Mouse (Mus musculus) bone marrow macrophage, adult 2 months (primary cell): ENCODE measurements around the gene Ehbp1l1. TPM values are rescaled to one million over a fixed set of nuclear protein-coding genes. Genes with fewer than 3 reads are reported as not detected.
"Not testable (repeated sequence)": the region's sequence is repeated elsewhere in the genome, so short reads cannot be mapped to it uniquely, and the experiment has no call there.

Experiments
- H3K27ac ChIP-seq: 2 replicates; pipeline ENCODE4 v1.5.1; 2012; ENCODE audit warnings: low read depth, low read length; ENCODE audit not compliant: insufficient read depth
- H3K4me1 ChIP-seq: 2 replicates; pipeline ENCODE4 v1.6.1; 2012; ENCODE audit warnings: low read length; ENCODE audit not compliant: control insufficient read depth, insufficient read depth
- H3K4me3 ChIP-seq: 2 replicates; pipeline ENCODE4 v1.5.1; 2012; ENCODE audit warnings: mild to moderate bottlenecking, low read length, moderate library complexity; ENCODE audit not compliant: insufficient read depth
- CTCF ChIP-seq: IDR thresholded peaks from 2 replicates; pipeline ENCODE4 v1.5.1; 2012; ENCODE audit warnings: low read depth, mild to moderate bottlenecking, low read length, moderate library complexity
- POLR2A ChIP-seq: IDR thresholded peaks from 2 replicates; pipeline ENCODE4 v1.6.1; 2012; ENCODE audit warnings: mild to moderate bottlenecking, low read depth, low read length, borderline replicate concordance
- polyA plus RNA-seq: library from polyadenylated mRNA; stranded (reverse); fragments of >200 nt; gene quantifications from 2 replicates; pipeline ENCODE4 v1.2.4, GENCODE M21; 2012; ENCODE audit not compliant: missing spikeins, insufficient read depth, insufficient read length

The Ehbp1l1 gene
- polyA plus RNA-seq, 1 experiment = 123 TPM

DNA sequence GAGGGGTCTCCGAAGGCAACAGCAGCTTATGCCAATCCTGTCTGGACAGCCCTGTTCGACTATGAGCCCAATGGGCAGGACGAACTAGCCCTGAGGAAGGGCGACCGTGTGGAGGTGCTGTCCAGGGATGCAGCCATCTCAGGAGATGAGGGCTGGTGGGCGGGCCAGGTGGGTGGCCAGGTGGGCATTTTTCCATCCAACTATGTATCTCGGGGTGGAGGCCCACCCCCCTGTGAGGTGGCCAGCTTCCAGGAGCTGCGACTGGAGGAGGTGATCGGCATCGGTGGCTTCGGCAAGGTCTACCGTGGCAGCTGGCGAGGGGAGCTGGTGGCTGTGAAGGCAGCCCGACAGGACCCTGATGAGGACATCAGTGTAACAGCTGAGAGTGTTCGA is 35.8 kb downstream of the Ehbp1l1 start:
- no peak for TF ChIP-seq POLR2A
- TF ChIP-seq CTCF = no peak
- H3K27ac ChIP-seq = peak overlapping the region; percentile 78
- peak overlapping the region; percentile 66 for H3K4me3 ChIP-seq
- peaks cover 15% of the 10 kb centered on the region for H3K4me1 ChIP-seq

DNA sequence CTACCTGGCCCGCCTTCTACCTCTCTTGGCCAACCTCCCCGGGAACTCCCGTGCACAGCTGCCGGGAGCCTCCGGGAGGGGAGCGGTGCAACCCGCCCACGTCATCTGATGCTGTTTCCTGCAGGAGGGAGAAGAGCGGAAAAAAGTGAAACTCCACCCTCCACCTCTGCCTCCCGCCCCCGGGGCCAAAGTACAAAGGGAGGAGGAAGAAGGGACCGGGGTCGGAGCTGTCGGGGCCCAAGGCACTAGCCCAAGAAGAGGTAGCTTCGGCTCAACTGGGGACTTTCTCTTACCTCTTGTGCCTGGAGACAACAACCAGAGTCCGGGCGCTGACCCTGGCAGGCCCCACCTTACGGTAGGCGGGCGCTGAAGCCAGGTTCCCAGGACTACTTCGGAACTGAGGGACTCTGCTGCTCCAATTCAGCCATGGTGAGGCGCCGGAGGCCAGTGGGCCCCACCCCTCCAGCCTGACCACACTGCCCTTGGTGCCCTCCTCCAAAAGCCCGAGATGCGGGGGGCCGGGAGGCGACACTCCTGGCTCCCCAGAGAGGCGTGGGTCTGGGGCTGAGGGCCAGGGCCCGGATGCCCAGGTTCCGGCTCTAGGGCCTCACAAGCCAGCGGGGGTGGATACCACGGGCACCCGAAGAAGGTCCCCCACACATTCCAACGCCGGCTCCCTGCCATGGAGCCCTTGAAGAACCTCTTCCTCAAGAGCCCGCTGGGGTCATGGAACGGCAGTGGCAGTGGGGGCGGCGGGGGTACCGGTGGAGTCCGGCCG is 36.4 kb downstream of the Ehbp1l1 start:
- TF ChIP-seq POLR2A (no peak), CTCF (no peak)
- Histone ChIP-seq H3K4me3 (peak overlapping the region; percentile 66), H3K27ac (peak overlapping the region; percentile 78), H3K4me1 (peaks cover 15% of the 10 kb centered on the region)

DNA sequence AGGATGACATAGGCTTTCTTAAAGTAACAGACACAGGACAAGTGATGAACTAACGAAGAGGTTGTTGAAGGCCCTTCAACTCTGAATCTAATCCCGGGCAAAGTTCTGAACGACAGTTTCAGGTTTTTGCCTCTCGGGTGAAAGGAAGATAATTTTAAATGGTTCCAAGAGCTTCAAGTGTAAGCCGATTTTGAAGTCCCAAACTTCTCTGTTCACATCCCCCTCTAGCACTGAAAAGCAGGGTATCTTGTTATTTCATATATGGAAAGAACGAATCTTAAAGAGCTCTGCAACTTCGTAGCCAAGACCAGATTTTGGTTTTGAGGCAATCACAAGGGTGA is 37.1 kb downstream of the Ehbp1l1 start:
- Histone ChIP-seq H3K27ac (peak overlapping the region; percentile 78), H3K4me1 (peaks cover 13% of the 10 kb centered on the region), H3K4me3 (peak overlapping the region; percentile 66)
- TF ChIP-seq CTCF (no peak), POLR2A (no peak)

DNA sequence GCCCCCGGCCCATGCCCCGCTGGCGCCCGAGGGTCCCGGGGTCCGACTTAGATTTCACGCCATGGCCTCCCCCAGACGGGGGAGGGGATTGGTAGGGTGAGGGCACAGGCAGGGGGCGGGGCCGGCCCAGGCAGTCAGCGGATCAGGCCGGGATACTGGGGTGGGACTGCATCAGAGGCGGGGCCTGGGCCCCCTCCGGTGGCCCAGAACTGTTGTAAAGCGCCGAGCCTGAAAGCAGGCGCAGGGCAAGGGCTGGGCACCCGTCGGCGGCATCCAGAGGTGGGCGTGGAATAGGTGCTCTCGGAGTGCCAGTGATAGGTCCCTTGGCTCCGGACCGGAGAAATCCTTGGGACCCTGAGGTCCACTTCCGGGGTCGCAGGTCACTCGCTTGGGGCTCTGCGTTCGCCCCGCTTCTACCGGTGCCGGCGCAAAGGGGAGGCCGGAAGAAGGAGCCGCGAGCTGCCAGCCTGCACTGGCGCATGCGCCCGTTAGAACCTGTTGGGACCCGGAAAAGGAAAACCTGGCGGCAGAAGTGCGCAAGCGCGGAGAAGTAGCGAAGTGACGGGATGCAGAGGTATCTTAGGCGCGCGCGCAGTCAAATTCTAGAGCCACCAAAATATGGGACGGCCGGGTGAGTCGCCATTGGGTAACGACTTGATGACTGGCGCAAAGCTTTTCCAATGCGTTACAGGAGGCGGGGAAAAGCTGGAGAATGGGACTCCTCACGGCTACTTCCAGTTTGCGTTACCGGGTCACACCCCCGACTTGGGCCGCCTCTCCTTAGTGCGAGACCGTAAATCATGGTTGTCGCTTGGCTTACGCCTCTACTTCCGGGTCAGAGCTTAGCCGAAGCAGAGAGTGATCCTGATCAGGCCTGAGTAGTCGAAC is 37.7 kb downstream of the Ehbp1l1 start, which contains the start of the genes Map3k11 and Pcnx3:
Gene Map3k11, plus strand, starts transcription at position 543 of the 888 bp plus-strand sequence.
Gene Pcnx3, minus strand, starts transcription at position 709 of the 888 bp plus-strand sequence.
- Histone ChIP-seq H3K4me1 (peaks cover 7% of the 10 kb centered on the region), H3K4me3 (peak within 1 kb of the TSS; percentile 66)
- TF ChIP-seq CTCF (no peak), POLR2A (no peak)

DNA sequence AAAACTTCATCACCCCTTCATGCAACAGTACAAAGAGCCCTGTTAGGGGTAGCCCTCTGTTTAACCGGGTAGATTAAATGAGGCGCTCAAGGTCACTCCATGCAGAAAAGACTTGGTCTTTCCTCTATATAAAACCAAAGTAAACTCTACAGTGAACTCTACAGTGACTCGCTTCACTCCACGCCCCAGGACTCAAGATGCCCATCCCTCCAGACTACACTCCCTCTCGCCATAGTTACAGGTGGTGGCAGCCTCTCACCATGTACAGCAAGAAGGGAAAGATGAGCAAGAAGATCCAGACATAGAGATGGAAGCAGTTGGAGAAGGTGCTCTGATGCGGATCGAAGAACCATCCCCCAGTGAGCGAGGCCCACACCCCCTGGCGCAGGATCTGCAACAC is 38.4 kb downstream of the Ehbp1l1 start:
- Histone ChIP-seq H3K27ac (no peak overlapping the region), H3K4me1 (peaks cover 5% of the 10 kb centered on the region), H3K4me3 (peak overlapping the region; percentile 66)
- TF ChIP-seq CTCF (no peak), POLR2A (no peak)

More for the DNA sequence above, 37.7 kb downstream of the Ehbp1l1 start, which contains the start of the genes Map3k11 and Pcnx3:
- peak within 1 kb of the TSS; percentile 78 for H3K27ac ChIP-seq

DNA sequence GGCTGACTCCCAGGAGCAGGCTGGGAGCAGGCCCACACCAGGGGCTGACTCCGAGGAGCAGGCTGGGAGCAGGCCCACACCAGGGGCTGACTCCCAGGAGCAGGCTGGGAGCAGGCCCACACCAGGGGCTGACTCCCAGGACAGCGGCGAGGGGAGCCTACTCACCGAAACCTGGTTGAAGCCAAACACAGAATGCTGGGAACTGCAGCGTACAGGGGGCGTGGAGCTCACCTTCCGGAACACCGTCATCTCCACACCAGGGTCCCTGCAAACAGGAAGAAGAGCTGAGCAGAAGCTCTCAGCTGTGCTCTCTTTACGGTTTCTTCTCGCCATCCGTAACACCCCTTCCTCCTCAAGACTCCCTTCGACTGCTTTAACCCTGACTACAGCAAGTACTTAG is 39.2 kb downstream of the Ehbp1l1 start:
- H3K27ac ChIP-seq, H3K4me3 ChIP-seq, H3K4me1 ChIP-seq: not testable (repeated sequence)

DNA sequence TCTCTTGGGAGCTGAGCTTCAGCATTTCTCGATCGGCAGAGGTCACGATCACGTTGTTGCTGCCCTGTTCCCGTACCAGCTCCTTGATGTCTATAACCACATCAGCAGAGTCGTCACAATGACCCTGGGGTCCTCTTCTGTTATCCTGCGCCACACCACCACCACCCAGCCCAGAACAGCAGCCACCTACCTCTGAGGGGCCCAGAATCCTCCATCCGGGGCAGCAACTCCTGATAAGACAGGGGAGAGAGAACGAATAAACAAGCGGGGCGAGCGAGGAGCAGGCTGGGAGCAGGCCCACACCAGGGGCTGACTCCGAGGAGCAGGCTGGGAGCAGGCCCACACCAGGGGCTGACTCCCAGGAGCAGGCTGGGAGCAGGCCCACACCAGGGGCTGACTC is 39.7 kb downstream of the Ehbp1l1 start:
- no peak for TF ChIP-seq CTCF
- TF ChIP-seq POLR2A = no peak
- Histone ChIP-seq H3K4me3 (no peak overlapping the region), H3K4me1 (peaks cover 5% of the 10 kb centered on the region), H3K27ac (no peak overlapping the region)

DNA sequence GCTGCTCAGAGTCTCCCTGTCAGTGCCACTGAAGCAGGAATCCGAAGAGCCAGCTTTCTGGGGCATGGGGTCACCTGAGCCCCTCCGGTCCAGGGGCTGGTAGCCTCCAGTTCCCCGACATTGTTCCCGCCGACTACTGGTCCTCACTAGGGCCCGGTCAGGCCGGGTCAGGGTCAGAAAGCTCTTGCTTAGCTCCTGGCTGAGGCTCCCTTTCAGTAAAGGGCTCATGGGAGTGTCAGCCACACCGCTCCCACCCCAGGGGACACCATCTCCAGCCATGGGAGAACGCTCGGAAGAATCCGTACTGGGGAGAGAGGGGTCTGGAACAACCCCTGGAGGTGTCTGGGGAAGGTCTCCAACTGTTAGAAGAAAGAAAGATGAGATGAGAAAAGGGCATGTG is 40.3 kb downstream of the Ehbp1l1 start:
- no peak for TF ChIP-seq POLR2A
- no peak for TF ChIP-seq CTCF
- no peak overlapping the region for H3K27ac ChIP-seq
- H3K4me1 ChIP-seq = peaks cover 5% of the 10 kb centered on the region
- H3K4me3 ChIP-seq = no peak overlapping the region

DNA sequence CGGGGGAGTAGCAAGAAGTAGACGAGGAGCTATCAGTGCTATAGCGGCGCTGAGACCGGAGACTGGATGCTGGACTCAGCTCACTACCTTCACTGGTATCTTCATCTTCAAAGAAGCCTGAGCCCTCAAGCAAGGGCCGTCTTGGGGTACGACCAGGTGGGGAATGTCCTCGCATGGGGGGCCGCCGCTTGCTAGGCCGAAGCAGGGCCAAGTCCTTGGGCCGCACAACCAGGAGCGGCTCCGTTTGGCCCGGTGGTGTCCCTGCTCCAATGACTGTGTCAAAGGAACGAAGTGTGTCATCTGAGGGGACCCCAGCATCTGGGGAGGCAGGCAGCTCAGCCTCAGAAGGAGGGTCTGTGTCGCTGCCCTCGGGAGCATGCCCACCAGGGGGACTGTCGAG is 40.7 kb downstream of the Ehbp1l1 start:
- no peak overlapping the region for H3K27ac ChIP-seq
- no peak for TF ChIP-seq POLR2A
- no peak for TF ChIP-seq CTCF
- H3K4me3 ChIP-seq = no peak overlapping the region
- H3K4me1 ChIP-seq = peaks cover 5% of the 10 kb centered on the region

DNA sequence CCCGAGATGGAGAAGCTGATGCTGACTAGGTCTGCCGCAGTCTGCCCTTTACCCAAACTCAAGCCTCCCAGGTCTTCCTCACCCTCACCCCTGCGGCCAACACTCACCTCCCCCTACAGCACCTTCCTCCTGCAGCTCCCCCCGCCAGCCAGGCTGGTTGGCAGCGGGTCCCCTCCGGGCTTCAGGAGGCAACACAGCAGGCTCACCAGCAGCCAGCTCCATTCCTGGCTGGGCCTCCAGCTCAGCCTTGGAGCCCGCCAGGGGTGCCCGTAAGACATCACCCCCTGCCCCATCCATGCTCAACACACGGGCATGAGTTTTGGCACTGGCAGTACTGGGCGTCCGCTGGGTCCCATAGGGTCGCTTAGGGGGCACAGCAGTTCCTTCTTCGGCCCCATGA is 41.1 kb downstream of the Ehbp1l1 start:
- TF ChIP-seq POLR2A (no peak), CTCF (no peak)
- H3K27ac ChIP-seq = no peak overlapping the region
- peaks cover 5% of the 10 kb centered on the region for H3K4me1 ChIP-seq
- H3K4me3 ChIP-seq = no peak overlapping the region

DNA sequence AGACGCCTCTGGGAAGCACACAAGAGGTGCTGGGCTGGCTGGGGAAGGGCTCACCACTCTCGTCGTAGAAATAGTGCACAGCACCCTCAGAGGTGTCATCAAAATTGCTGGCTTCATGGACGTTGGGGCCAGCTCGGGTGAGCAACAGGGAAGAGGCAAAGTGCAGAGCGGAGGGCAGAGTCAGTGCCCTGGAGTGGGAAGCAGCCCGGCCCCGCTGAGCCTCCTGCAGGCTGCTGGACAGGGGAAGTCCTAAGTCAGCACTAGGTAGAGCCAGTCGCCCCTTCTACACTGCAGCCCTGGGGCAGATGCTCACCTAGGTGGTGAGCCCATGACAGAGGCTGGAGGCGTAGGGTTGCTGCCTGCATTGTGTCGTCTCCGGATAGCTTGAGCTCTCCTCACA is 41.9 kb downstream of the Ehbp1l1 start:
- H3K4me3 ChIP-seq = no peak overlapping the region
- H3K4me1 ChIP-seq = peaks cover 5% of the 10 kb centered on the region
- no peak overlapping the region for H3K27ac ChIP-seq
- TF ChIP-seq POLR2A (no peak), CTCF (no peak)
